Mouse (Mus musculus): ENCODE results near the gene Ccdc71. TPM values are rescaled to one million over a fixed set of nuclear protein-coding genes. Genes with fewer than 3 reads are reported as not detected.

Ccdc71 gene
- polyA plus RNA-seq, 1 experiment from 2014 or later = 58.2 TPM

GRCm38 (mm10) chr9:108499231-108499630 lies 38.9 kb downstream of the Ccdc71 start:
- Histone ChIP-seq H3K36me3 (peaks cover 96% of the 10 kb centered on the region), H3K27ac (replicated peaks) (no peak overlapping the region), H3K9me3 (replicated peaks) (no peaks in the 10 kb centered on the region), H3K27me3 (ENCODE audit: low read depth, poor library complexity, severe bottlenecking) (no peaks in the 10 kb centered on the region), H3K4me1 (no peaks in the 10 kb centered on the region), H3K4me3 (no peak overlapping the region)
- 95% methylated on average over 7 of the region's 7 CpGs for WGBS
- DNase-seq (ENCODE audit: low spot score) = no peak

GRCm38 (mm10) chr9:108499943-108500342 lies 39.6 kb downstream of the Ccdc71 start:
- no peaks in the 10 kb centered on the region for H3K27me3 ChIP-seq (ENCODE audit: low read depth, poor library complexity, severe bottlenecking)
- H3K9me3 ChIP-seq (replicated peaks) = no peaks in the 10 kb centered on the region
- H3K27ac ChIP-seq (replicated peaks) = no peak overlapping the region
- 96% methylated on average over 15 of the region's 15 CpGs for WGBS
- no peak for DNase-seq (ENCODE audit: low spot score)
- H3K36me3 ChIP-seq = peaks cover 89% of the 10 kb centered on the region
- H3K4me3 ChIP-seq = no peak overlapping the region
- no peaks in the 10 kb centered on the region for H3K4me1 ChIP-seq

GRCm38 (mm10) chr9:108506901-108507300 lies 46.6 kb downstream of the Ccdc71 start:
- H3K27me3 ChIP-seq (ENCODE audit: low read depth, poor library complexity, severe bottlenecking) = no peaks in the 10 kb centered on the region
- H3K9me3 ChIP-seq (replicated peaks) = no peaks in the 10 kb centered on the region
- H3K4me1 ChIP-seq = peaks cover 21% of the 10 kb centered on the region
- 89% methylated on average over 7 of the region's 7 CpGs for WGBS
- H3K36me3 ChIP-seq = peaks cover 47% of the 10 kb centered on the region
- peak overlapping the region; percentile 89 for H3K4me3 ChIP-seq
- H3K27ac ChIP-seq (replicated peaks) = no peak overlapping the region
- DNase-seq (ENCODE audit: low spot score) = no peak

- peak within 1 kb of the TSS; percentile 88 for H3K27ac ChIP-seq (replicated peaks)
- no peaks in the 10 kb centered on the region for H3K27me3 ChIP-seq (ENCODE audit: low read depth, poor library complexity, severe bottlenecking)
- peaks cover 47% of the 10 kb centered on the region for H3K36me3 ChIP-seq
- peak; percentile 95 for DNase-seq (ENCODE audit: low spot score)
- WGBS = under 1% methylated on average over 37 of the region's 37 CpGs
- peaks cover 21% of the 10 kb centered on the region for H3K4me1 ChIP-seq
- H3K9me3 ChIP-seq (replicated peaks) = no peaks in the 10 kb centered on the region
- peak within 1 kb of the TSS; percentile 89 for H3K4me3 ChIP-seq
Measured at GRCm38 (mm10) chr9:108507619-108508434, 47.5 kb downstream of the Ccdc71 start, which contains the start of gene Qars. Gene Qars (plus strand): TSS chr9:108507706.

- H3K27ac ChIP-seq (replicated peaks) = peak overlapping the region; percentile 88; the same call in 1 of the 2 replicates
- H3K9me3 ChIP-seq (replicated peaks) = no peaks in the 10 kb centered on the region
- H3K4me3 ChIP-seq = peak overlapping the region; percentile 89
- peaks cover 47% of the 10 kb centered on the region for H3K36me3 ChIP-seq
- DNase-seq (ENCODE audit: low spot score) = no peak
- H3K4me1 ChIP-seq = peaks cover 21% of the 10 kb centered on the region
- WGBS = 89% methylated on average over 7 of the region's 7 CpGs
- H3K27me3 ChIP-seq (ENCODE audit: low read depth, poor library complexity, severe bottlenecking) = no peaks in the 10 kb centered on the region
Measured at GRCm38 (mm10) chr9:108508776-108509175, 48.4 kb downstream of the Ccdc71 start.

Other genes with a start within 250 kb of the Ccdc71 start
- 71.1 and 77.0 TPM in 2 replicates for gene Dag1, start 196.6 kb upstream of the Ccdc71 start, polyA plus RNA-seq (2016; fragmentation: Nextera tagmentation; extraction: Ambion mirVana)
- 44.4 and 57.3 TPM in 2 replicates for gene Nicn1, start 170.1 kb upstream of the Ccdc71 start, polyA plus RNA-seq (2016; fragmentation: Nextera tagmentation; extraction: Ambion mirVana)
- 37.9 and 39.2 TPM in 2 replicates for gene Amt, start 163.7 kb upstream of the Ccdc71 start, polyA plus RNA-seq (2016; fragmentation: Nextera tagmentation; extraction: Ambion mirVana)
- 272 and 276 TPM in 2 replicates for gene Rhoa, start 154.4 kb upstream of the Ccdc71 start, polyA plus RNA-seq (2016; fragmentation: Nextera tagmentation; extraction: Ambion mirVana)
- 17.8 and 26.2 TPM in 2 replicates for gene Tcta, start 154.4 kb upstream of the Ccdc71 start, polyA plus RNA-seq (2016; fragmentation: Nextera tagmentation; extraction: Ambion mirVana)
- 767 and 792 TPM in 2 replicates for gene Gpx1, start 121.6 kb upstream of the Ccdc71 start, polyA plus RNA-seq (2016; fragmentation: Nextera tagmentation; extraction: Ambion mirVana)
- 119 and 140 TPM in 2 replicates for gene Usp4, start 112.7 kb upstream of the Ccdc71 start, polyA plus RNA-seq (2016; fragmentation: Nextera tagmentation; extraction: Ambion mirVana)
- 1.1 and 1.2 TPM in 2 replicates for gene 1700102P08Rik, start 67.7 kb upstream of the Ccdc71 start, polyA plus RNA-seq (2016; fragmentation: Nextera tagmentation; extraction: Ambion mirVana)
- gene Ccdc36, start 32.0 kb upstream of the Ccdc71 start, polyA plus RNA-seq (2016; fragmentation: Nextera tagmentation; extraction: Ambion mirVana) = 0.81 and 1.1 TPM in 2 replicates
- not detected in 2 replicates for gene BC048562, start 24.0 kb upstream of the Ccdc71 start, polyA plus RNA-seq (2016; fragmentation: Nextera tagmentation; extraction: Ambion mirVana)
- 43.1 and 52.1 TPM in 2 replicates for gene Klhdc8b, start 1.1 kb downstream of the Ccdc71 start, polyA plus RNA-seq (2016; fragmentation: Nextera tagmentation; extraction: Ambion mirVana)
- 42.7 and 46.2 TPM in 2 replicates for gene Lamb2, start 19.2 kb downstream of the Ccdc71 start, polyA plus RNA-seq (2016; fragmentation: Nextera tagmentation; extraction: Ambion mirVana)
- gene Usp19, start 30.1 kb downstream of the Ccdc71 start, polyA plus RNA-seq (2016; fragmentation: Nextera tagmentation; extraction: Ambion mirVana) = 79.4 and 91.6 TPM in 2 replicates
- gene Qars, start 47.2 kb downstream of the Ccdc71 start, polyA plus RNA-seq (2016; fragmentation: Nextera tagmentation; extraction: Ambion mirVana) = 112 and 115 TPM in 2 replicates
- 150 and 171 TPM in 2 replicates for gene Qrich1, start 56.3 kb downstream of the Ccdc71 start, polyA plus RNA-seq (2016; fragmentation: Nextera tagmentation; extraction: Ambion mirVana)
- 202 and 239 TPM in 2 replicates for gene Impdh2, start 99.8 kb downstream of the Ccdc71 start, polyA plus RNA-seq (2016; fragmentation: Nextera tagmentation; extraction: Ambion mirVana)
- 47.0 and 50.0 TPM in 2 replicates for gene Ndufaf3, start 106.9 kb downstream of the Ccdc71 start, polyA plus RNA-seq (2016; fragmentation: Nextera tagmentation; extraction: Ambion mirVana)
- gene Dalrd3, start 109.4 kb downstream of the Ccdc71 start, polyA plus RNA-seq (2016; fragmentation: Nextera tagmentation; extraction: Ambion mirVana) = 196 and 221 TPM in 2 replicates
- gene Wdr6, start 118.2 kb downstream of the Ccdc71 start, polyA plus RNA-seq (2016; fragmentation: Nextera tagmentation; extraction: Ambion mirVana) = 195 and 250 TPM in 2 replicates
- 13.8 and 14.7 TPM in 2 replicates for gene P4htm, start 137.1 kb downstream of the Ccdc71 start, polyA plus RNA-seq (2016; fragmentation: Nextera tagmentation; extraction: Ambion mirVana)
- 66.8 and 72.6 TPM in 2 replicates for gene Arih2, start 188.9 kb downstream of the Ccdc71 start, polyA plus RNA-seq (2016; fragmentation: Nextera tagmentation; extraction: Ambion mirVana)
- 34.5 and 36.2 TPM in 2 replicates for gene Slc25a20, start 201.6 kb downstream of the Ccdc71 start, polyA plus RNA-seq (2016; fragmentation: Nextera tagmentation; extraction: Ambion mirVana)
- 34.6 and 40.8 TPM in 2 replicates for gene Prkar2a, start 228.8 kb downstream of the Ccdc71 start, polyA plus RNA-seq (2016; fragmentation: Nextera tagmentation; extraction: Ambion mirVana)

Measured in midbrain, embryonic 10.5 days (tissue).